Mouse (Mus musculus): ENCODE measurements at regions not wholly inside any gene's neighbourhood (a gene's known extent, or its start where the extent isn't known, plus 50 kb on each side); places are given as distances from the start of the nearest gene placed in this dataset.

DNA sequence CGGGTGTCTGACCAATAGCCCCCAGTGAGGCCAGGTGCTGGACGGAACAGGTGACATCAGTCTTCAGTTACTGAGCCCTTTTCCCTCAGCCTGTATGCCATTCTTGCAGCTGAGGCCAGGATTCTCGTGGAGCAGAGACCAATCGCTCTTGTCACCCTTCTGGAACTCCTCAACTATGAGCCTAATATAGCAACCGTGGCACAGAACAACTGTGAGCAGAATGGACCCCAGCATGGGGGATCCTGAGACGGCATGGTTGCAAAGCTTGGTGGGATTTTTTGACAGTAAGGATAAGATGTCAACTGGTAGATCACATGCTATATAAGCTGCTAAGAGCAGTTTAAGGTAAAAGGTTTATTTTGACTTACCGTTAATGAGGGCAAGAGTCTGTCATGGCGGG is 105.5 kb upstream of the 1700012A03Rik start:
- no peaks in the 10 kb centered on the region for H3K4me1 ChIP-seq (replicated peaks; ENCODE audit: control insufficient read depth, insufficient read depth, low read length)
- H3K27me3 ChIP-seq (ENCODE audit: control insufficient read depth, insufficient read depth, low read length): no peaks in the 10 kb centered on the region
- H3K27ac ChIP-seq (ENCODE audit: control insufficient read depth, insufficient read depth, low read length): no peak overlapping the region
- H3K4me3 ChIP-seq (ENCODE audit: control insufficient read depth, insufficient read depth, low read length): no peak overlapping the region
- no peak for DNase-seq
- TF ChIP-seq POLR2A (IDR thresholded peaks at IDR 0.05; ENCODE audit: control insufficient read depth, extremely low read depth, insufficient read depth, low read length, poor library complexity): no peak
- no peak for TF ChIP-seq CTCF (IDR thresholded peaks at IDR 0.05; ENCODE audit: borderline replicate concordance, control insufficient read depth, extremely low read depth, insufficient read depth, low read length, poor library complexity)
- 93% methylated on average over 8 of the region's 8 CpGs for WGBS
- H3K36me3 ChIP-seq (ENCODE audit: control insufficient read depth, insufficient read depth, low read length): no peaks in the 10 kb centered on the region

GRCm38 (mm10) chr6:31942696-31943095 is 107.3 kb upstream of the 1700012A03Rik start:
- Histone ChIP-seq H3K4me1 (replicated peaks; ENCODE audit: control insufficient read depth, insufficient read depth, low read length) (peaks cover 4% of the 10 kb centered on the region), H3K27me3 (ENCODE audit: control insufficient read depth, insufficient read depth, low read length) (no peaks in the 10 kb centered on the region), H3K36me3 (ENCODE audit: control insufficient read depth, insufficient read depth, low read length) (no peaks in the 10 kb centered on the region), H3K4me3 (ENCODE audit: control insufficient read depth, insufficient read depth, low read length) (no peak overlapping the region), H3K27ac (ENCODE audit: control insufficient read depth, insufficient read depth, low read length) (no peak overlapping the region)
- no peak for DNase-seq
- 65% methylated on average over 4 of the region's 4 CpGs for WGBS
- TF ChIP-seq CTCF (IDR thresholded peaks at IDR 0.05; ENCODE audit: borderline replicate concordance, control insufficient read depth, extremely low read depth, insufficient read depth, low read length, poor library complexity) (no peak), POLR2A (IDR thresholded peaks at IDR 0.05; ENCODE audit: control insufficient read depth, extremely low read depth, insufficient read depth, low read length, poor library complexity) (no peak)

DNA sequence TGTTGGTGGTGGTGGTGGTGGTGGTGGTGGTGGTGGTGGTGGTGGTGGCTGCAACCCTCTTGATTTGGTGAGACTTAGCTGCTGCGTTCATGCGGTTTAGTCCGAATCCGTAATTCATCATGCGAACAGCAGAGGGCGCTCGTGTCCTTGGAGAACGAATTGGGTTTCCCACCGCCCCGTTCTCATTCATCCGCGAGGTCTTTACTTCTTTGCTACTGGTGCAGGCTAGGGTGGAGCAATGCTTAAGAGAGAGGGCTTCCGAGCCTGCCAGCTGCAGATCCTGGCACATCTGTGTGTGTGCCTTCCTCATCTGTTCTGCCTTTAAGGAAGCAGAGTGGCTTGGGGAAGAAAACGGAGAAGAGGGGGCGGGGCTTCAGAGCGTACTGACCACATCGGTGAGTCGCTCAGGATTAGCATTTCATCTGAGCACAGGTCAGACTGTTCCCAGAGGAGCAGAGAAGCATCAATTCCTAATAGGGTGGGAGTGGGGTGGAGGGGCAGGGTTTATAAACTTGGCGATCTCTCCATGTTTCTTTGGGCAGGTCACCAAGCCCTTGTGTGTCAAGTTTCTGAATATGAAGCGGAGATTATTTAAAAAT is 111.7 kb upstream of the 1700012A03Rik start:
- peak; percentile 71 for DNase-seq
- Histone ChIP-seq H3K27ac (ENCODE audit: control insufficient read depth, insufficient read depth, low read length) (no peak overlapping the region), H3K27me3 (ENCODE audit: control insufficient read depth, insufficient read depth, low read length) (no peaks in the 10 kb centered on the region), H3K36me3 (ENCODE audit: control insufficient read depth, insufficient read depth, low read length) (no peaks in the 10 kb centered on the region), H3K4me3 (ENCODE audit: control insufficient read depth, insufficient read depth, low read length) (peak overlapping the region; percentile 23), H3K4me1 (replicated peaks; ENCODE audit: control insufficient read depth, insufficient read depth, low read length) (peaks cover 4% of the 10 kb centered on the region)
- TF ChIP-seq POLR2A (IDR thresholded peaks at IDR 0.05; ENCODE audit: control insufficient read depth, extremely low read depth, insufficient read depth, low read length, poor library complexity): no peak
- TF ChIP-seq CTCF (IDR thresholded peaks at IDR 0.05; ENCODE audit: borderline replicate concordance, control insufficient read depth, extremely low read depth, insufficient read depth, low read length, poor library complexity): peak; percentile 75; the same call in 1 of the 2 replicates
- WGBS: 10% methylated on average over 20 of the region's 20 CpGs

- H3K4me1 ChIP-seq (replicated peaks; ENCODE audit: control insufficient read depth, insufficient read depth, low read length): peaks cover 4% of the 10 kb centered on the region
- 89% methylated on average over 12 of the region's 12 CpGs for WGBS
- no peak for DNase-seq
- H3K4me3 ChIP-seq (ENCODE audit: control insufficient read depth, insufficient read depth, low read length): no peak overlapping the region
- H3K36me3 ChIP-seq (ENCODE audit: control insufficient read depth, insufficient read depth, low read length): no peaks in the 10 kb centered on the region
- TF ChIP-seq POLR2A (IDR thresholded peaks at IDR 0.05; ENCODE audit: control insufficient read depth, extremely low read depth, insufficient read depth, low read length, poor library complexity) (no peak), CTCF (IDR thresholded peaks at IDR 0.05; ENCODE audit: borderline replicate concordance, control insufficient read depth, extremely low read depth, insufficient read depth, low read length, poor library complexity) (no peak)
- H3K27me3 ChIP-seq (ENCODE audit: control insufficient read depth, insufficient read depth, low read length): no peaks in the 10 kb centered on the region
- H3K27ac ChIP-seq (ENCODE audit: control insufficient read depth, insufficient read depth, low read length): no peak overlapping the region
Measured at GRCm38 (mm10) chr6:31937146-31937545, 112.9 kb upstream of the 1700012A03Rik start.

DNA sequence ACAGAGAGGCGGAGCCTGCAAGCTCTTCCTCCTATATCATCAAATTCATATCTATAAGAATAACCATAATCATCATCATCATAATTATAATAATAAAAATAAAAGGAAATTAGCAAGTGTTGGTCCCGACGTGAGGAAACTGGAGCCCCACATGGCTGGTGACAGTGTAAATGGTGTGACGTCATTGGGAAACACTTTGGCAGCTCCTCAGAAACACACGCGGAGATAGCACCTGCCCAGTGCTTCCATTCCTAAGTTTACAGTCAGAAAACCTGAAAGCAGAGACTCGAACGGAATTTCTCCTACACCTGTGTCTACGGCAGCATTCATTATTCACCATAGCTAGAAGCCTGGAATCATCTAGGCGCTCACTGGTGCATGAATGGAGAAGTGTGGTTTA is 115.2 kb upstream of the 1700012A03Rik start:
- H3K36me3 ChIP-seq (ENCODE audit: control insufficient read depth, insufficient read depth, low read length): no peaks in the 10 kb centered on the region
- no peak for DNase-seq
- H3K4me3 ChIP-seq (ENCODE audit: control insufficient read depth, insufficient read depth, low read length): no peak overlapping the region
- 90% methylated on average over 10 of the region's 10 CpGs for WGBS
- H3K27ac ChIP-seq (ENCODE audit: control insufficient read depth, insufficient read depth, low read length): no peak overlapping the region
- peaks cover 4% of the 10 kb centered on the region for H3K4me1 ChIP-seq (replicated peaks; ENCODE audit: control insufficient read depth, insufficient read depth, low read length)
- no peak for TF ChIP-seq POLR2A (IDR thresholded peaks at IDR 0.05; ENCODE audit: control insufficient read depth, extremely low read depth, insufficient read depth, low read length, poor library complexity)
- TF ChIP-seq CTCF (IDR thresholded peaks at IDR 0.05; ENCODE audit: borderline replicate concordance, control insufficient read depth, extremely low read depth, insufficient read depth, low read length, poor library complexity): no peak
- H3K27me3 ChIP-seq (ENCODE audit: control insufficient read depth, insufficient read depth, low read length): no peaks in the 10 kb centered on the region

- Histone ChIP-seq H3K27ac (ENCODE audit: control insufficient read depth, insufficient read depth, low read length) (no peak overlapping the region), H3K36me3 (ENCODE audit: control insufficient read depth, insufficient read depth, low read length) (no peaks in the 10 kb centered on the region), H3K4me3 (ENCODE audit: control insufficient read depth, insufficient read depth, low read length) (no peak overlapping the region), H3K27me3 (ENCODE audit: control insufficient read depth, insufficient read depth, low read length) (no peaks in the 10 kb centered on the region), H3K4me1 (replicated peaks; ENCODE audit: control insufficient read depth, insufficient read depth, low read length) (peaks cover 4% of the 10 kb centered on the region)
- TF ChIP-seq POLR2A (IDR thresholded peaks at IDR 0.05; ENCODE audit: control insufficient read depth, extremely low read depth, insufficient read depth, low read length, poor library complexity) (no peak), CTCF (IDR thresholded peaks at IDR 0.05; ENCODE audit: borderline replicate concordance, control insufficient read depth, extremely low read depth, insufficient read depth, low read length, poor library complexity) (no peak)
- no peak for DNase-seq
- WGBS: 85% methylated on average over 8 of the region's 8 CpGs
Measured at GRCm38 (mm10) chr6:31933956-31934355, 116.1 kb upstream of the 1700012A03Rik start.

DNA sequence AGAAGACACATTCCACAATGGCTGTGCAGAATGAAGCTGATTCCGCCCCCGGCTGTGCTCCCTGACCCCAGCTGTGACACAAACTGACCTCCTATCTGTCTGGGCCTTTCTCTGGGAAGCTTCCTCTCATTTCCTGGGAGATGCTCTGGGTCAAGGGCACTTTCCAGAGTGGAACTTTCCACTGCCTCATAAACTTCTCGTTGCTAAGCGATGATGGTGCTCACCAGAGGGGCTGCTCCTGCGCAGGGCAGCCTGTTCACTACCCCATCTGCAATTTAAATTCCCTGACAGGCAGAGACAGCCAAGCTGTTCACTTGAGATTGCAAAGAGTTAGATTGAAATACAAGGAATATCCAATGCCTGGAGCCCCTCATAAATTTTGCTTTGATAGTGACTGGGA is 116.7 kb upstream of the 1700012A03Rik start:
- no peaks in the 10 kb centered on the region for H3K27me3 ChIP-seq (ENCODE audit: control insufficient read depth, insufficient read depth, low read length)
- no peak overlapping the region for H3K27ac ChIP-seq (ENCODE audit: control insufficient read depth, insufficient read depth, low read length)
- H3K36me3 ChIP-seq (ENCODE audit: control insufficient read depth, insufficient read depth, low read length): no peaks in the 10 kb centered on the region
- no peak overlapping the region for H3K4me3 ChIP-seq (ENCODE audit: control insufficient read depth, insufficient read depth, low read length)
- TF ChIP-seq POLR2A (IDR thresholded peaks at IDR 0.05; ENCODE audit: control insufficient read depth, extremely low read depth, insufficient read depth, low read length, poor library complexity) (no peak), CTCF (IDR thresholded peaks at IDR 0.05; ENCODE audit: borderline replicate concordance, control insufficient read depth, extremely low read depth, insufficient read depth, low read length, poor library complexity) (no peak)
- DNase-seq: no peak
- 86% methylated on average over 5 of the region's 5 CpGs for WGBS
- H3K4me1 ChIP-seq (replicated peaks; ENCODE audit: control insufficient read depth, insufficient read depth, low read length): peaks cover 2% of the 10 kb centered on the region
